Mouse (Mus musculus): ENCODE measurements at regions not wholly inside any gene's neighbourhood (a gene's known extent, or its start where the extent isn't known, plus 50 kb on each side); places are given as distances from the start of the nearest gene placed in this dataset.

DNA sequence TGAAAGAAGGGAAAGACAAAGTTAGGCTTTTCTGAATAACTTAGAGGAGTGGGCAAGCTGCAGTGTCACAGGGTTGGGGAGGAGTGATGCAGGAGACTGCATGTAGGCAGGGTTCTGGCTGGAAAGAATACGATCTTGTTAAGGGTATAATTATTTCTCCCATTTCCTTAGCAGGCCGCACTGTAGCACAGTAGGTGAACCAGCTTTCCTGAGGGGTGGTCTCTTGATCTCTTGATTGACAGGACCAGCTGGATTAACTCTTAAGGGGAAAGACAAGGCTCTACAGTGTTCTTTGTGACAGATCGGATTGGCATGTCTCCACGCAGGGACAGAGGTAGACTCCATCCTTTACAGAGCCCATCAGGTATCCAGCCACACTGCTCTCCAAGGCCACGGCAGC lies 54.5 kb upstream of the Meis1 start:
- no peak overlapping the region for H3K9ac ChIP-seq (replicated peaks)
- H3K9me3 ChIP-seq (ENCODE audit: control insufficient read depth, low read length): no peaks in the 10 kb centered on the region
- no peaks in the 10 kb centered on the region for H3K4me1 ChIP-seq (replicated peaks; ENCODE audit: control insufficient read depth in 2 of 2, insufficient read depth in 2 of 2, low read length in 1 of 2)
- no peaks in the 10 kb centered on the region for H3K36me3 ChIP-seq (replicated peaks; ENCODE audit: control insufficient read depth, insufficient read depth, low read depth)
- WGBS (ENCODE audit: insufficient replicate concordance): 69% methylated on average over 5 of the region's 5 CpGs
- DNase-seq (ENCODE audit: low read depth in 3 of 3, low spot score in 3 of 3): no peak
- no peak overlapping the region for H3K4me3 ChIP-seq (ENCODE audit: insufficient read depth in 1 of 2, low read depth in 2 of 2, low read length in 2 of 2)
- no peak for ATAC-seq (ENCODE audit: insufficient read depth)
- no peak overlapping the region for H3K27ac ChIP-seq
- no peak overlapping the region for H3K4me2 ChIP-seq (ENCODE audit: low read depth)
- H3K27me3 ChIP-seq (ENCODE audit: control insufficient read depth, insufficient read depth, low read length): no peaks in the 10 kb centered on the region
- TF ChIP-seq EP300 (IDR thresholded peaks at IDR 0.05; ENCODE audit: low read depth): no peak
- TF ChIP-seq CTCF (IDR thresholded peaks at IDR 0.05; ENCODE audit: low read depth): no peak

DNA sequence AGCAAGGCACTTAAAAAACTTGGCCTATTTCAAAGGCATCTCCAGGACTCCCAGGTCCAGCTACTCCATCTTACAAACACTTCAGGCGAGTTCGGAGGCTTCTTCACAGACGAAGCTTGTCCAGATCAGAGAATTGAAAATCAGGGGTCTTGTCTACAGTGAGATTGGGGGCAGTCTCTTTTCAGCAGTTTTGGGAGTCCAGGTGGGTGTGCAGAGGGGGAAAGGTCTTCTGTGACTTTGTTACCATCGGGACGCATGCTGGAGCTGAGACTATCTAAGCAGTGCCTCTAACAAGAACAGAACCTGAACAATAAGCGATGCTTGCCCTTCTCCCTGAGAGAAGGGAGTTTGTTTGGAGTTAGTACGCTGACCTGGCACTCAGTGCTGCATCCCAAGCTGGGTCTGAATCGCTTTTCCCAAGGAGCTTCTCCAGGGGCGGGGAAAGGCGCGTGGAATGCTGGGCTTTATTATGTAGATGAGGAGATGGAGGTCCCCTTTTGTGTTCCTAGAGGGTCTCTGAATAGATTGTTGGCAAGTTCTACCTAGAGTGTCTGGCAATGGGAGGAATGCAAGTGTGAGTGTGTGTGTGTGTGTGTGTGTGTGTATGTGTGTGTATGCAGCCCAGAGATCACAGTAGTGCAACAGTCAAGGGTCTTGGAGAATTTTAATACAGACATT lies 55.2 kb upstream of the Meis1 start:
- H3K4me3 ChIP-seq (ENCODE audit: insufficient read depth in 1 of 2, low read depth in 2 of 2, low read length in 2 of 2): no peak overlapping the region
- no peak for DNase-seq (ENCODE audit: low read depth in 3 of 3, low spot score in 3 of 3)

DNA sequence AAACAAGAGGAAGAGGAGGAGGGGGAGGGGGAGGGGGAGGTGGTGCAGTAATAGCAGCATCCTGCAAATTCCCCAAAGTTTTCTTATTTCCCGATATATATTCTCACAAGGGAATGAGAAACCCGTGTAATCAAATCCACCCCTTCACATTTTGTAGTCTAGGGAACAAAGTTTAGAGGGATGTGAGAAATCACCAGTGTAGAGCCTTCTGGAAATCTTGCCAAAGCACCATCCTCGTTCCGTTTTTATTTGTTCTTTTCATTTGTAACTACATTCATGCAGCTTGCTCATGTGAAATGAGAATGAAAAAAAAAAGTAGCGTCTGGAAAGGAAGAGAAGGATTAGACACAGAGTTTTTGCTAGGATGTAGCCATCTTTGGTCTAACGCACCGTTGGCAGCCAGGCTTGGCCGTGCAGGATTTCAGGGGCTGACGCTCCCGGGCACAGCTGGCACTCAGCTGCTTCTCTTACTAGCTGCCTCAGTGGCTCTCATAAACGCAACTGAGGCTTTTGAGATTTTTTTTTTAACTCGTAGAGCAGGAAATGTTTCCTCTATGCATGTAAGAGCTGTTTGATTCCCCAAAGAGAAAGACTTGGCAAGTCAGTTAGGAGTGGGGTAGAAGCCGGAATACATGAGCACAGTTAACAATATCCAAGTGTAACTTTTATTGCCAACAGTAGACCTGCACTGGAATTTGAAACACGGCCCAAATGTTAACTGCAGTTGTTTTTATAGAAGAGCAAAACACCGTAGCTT lies 72.5 kb upstream of the Meis1 start:
- ATAC-seq (ENCODE audit: insufficient read depth): no peak
- no peak overlapping the region for H3K4me2 ChIP-seq (ENCODE audit: low read depth)
- WGBS (ENCODE audit: insufficient replicate concordance): 63% methylated on average over 15 of the region's 15 CpGs
- H3K36me3 ChIP-seq (replicated peaks; ENCODE audit: control insufficient read depth, insufficient read depth, low read depth): no peaks in the 10 kb centered on the region
- H3K27ac ChIP-seq: no peak overlapping the region
- H3K9ac ChIP-seq (replicated peaks): no peak overlapping the region
- TF ChIP-seq EP300 (IDR thresholded peaks at IDR 0.05; ENCODE audit: low read depth) (no peak), CTCF (IDR thresholded peaks at IDR 0.05; ENCODE audit: low read depth) (no peak)
- DNase-seq (ENCODE audit: low read depth in 3 of 3, low spot score in 3 of 3): no peak
- no peaks in the 10 kb centered on the region for H3K27me3 ChIP-seq (ENCODE audit: control insufficient read depth, insufficient read depth, low read length)
- no peaks in the 10 kb centered on the region for H3K9me3 ChIP-seq (ENCODE audit: control insufficient read depth, low read length)
- no peak overlapping the region for H3K4me3 ChIP-seq (ENCODE audit: insufficient read depth in 1 of 2, low read depth in 2 of 2, low read length in 2 of 2)
- H3K4me1 ChIP-seq (replicated peaks; ENCODE audit: control insufficient read depth in 2 of 2, insufficient read depth in 2 of 2, low read length in 1 of 2): no peaks in the 10 kb centered on the region

More for the DNA sequence above, 55.2 kb upstream of the Meis1 start:
- 57% methylated on average over 11 of the region's 11 CpGs for WGBS (ENCODE audit: insufficient replicate concordance)
- Histone ChIP-seq H3K4me2 (ENCODE audit: low read depth) (no peak overlapping the region), H3K4me1 (replicated peaks; ENCODE audit: control insufficient read depth in 2 of 2, insufficient read depth in 2 of 2, low read length in 1 of 2) (no peaks in the 10 kb centered on the region), H3K9me3 (ENCODE audit: control insufficient read depth, low read length) (no peaks in the 10 kb centered on the region), H3K36me3 (replicated peaks; ENCODE audit: control insufficient read depth, insufficient read depth, low read depth) (no peaks in the 10 kb centered on the region), H3K27me3 (ENCODE audit: control insufficient read depth, insufficient read depth, low read length) (no peaks in the 10 kb centered on the region), H3K27ac (no peak overlapping the region), H3K9ac (replicated peaks) (no peak overlapping the region)
- TF ChIP-seq CTCF (IDR thresholded peaks at IDR 0.05; ENCODE audit: low read depth) (no peak), EP300 (IDR thresholded peaks at IDR 0.05; ENCODE audit: low read depth) (no peak)
- ATAC-seq (ENCODE audit: insufficient read depth): no peak

DNA sequence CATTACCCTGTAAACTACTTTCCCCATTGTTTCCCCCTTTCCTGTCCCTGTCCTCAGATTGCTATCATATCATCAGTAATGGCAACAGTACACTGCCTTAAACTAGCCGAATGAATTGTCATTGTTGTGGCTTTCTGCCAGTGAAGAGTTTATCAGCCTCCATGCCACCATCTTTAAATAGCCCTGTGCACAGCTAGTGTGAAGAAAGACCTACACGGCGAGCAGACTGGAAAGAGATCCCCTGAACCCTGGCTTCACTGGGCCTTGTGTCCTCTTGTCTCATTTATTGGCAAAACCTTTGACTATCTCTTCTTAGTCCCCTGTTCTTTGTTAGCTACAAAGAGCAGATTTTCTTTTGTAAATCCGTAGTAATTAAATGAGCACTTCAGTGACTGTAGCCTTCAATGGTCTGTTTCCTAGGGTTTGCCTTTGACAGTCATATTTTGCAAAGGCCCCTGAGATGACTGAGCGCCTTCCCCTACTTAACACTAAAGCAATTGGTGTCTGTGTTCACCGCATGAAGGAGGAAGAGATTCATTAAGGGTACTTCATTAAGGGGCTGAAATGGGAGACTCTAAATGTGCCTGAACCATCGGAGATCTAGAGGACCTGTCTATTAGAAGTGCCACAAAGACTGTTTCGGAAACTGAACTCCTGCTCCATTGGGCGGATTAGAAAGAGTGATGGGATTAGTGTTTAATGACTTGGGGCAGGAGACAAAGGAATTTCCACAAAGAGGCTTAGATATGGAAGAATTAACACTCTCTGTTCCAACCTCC lies 74.4 kb upstream of the Meis1 start:
- WGBS (ENCODE audit: insufficient replicate concordance): 44% methylated on average over 9 of the region's 9 CpGs
- H3K27me3 ChIP-seq (ENCODE audit: control insufficient read depth, insufficient read depth, low read length): no peaks in the 10 kb centered on the region
- H3K9ac ChIP-seq (replicated peaks): no peak overlapping the region
- no peaks in the 10 kb centered on the region for H3K4me1 ChIP-seq (replicated peaks; ENCODE audit: control insufficient read depth in 2 of 2, insufficient read depth in 2 of 2, low read length in 1 of 2)
- H3K4me3 ChIP-seq (ENCODE audit: insufficient read depth in 1 of 2, low read depth in 2 of 2, low read length in 2 of 2): no peak overlapping the region
- H3K27ac ChIP-seq: no peak overlapping the region
- DNase-seq (ENCODE audit: low read depth in 3 of 3, low spot score in 3 of 3) (no peak), ATAC-seq (ENCODE audit: insufficient read depth) (no peak)
- H3K36me3 ChIP-seq (replicated peaks; ENCODE audit: control insufficient read depth, insufficient read depth, low read depth): no peaks in the 10 kb centered on the region
- TF ChIP-seq CTCF (IDR thresholded peaks at IDR 0.05; ENCODE audit: low read depth) (no peak), EP300 (IDR thresholded peaks at IDR 0.05; ENCODE audit: low read depth) (no peak)
- no peak overlapping the region for H3K4me2 ChIP-seq (ENCODE audit: low read depth)
- no peaks in the 10 kb centered on the region for H3K9me3 ChIP-seq (ENCODE audit: control insufficient read depth, low read length)

DNA sequence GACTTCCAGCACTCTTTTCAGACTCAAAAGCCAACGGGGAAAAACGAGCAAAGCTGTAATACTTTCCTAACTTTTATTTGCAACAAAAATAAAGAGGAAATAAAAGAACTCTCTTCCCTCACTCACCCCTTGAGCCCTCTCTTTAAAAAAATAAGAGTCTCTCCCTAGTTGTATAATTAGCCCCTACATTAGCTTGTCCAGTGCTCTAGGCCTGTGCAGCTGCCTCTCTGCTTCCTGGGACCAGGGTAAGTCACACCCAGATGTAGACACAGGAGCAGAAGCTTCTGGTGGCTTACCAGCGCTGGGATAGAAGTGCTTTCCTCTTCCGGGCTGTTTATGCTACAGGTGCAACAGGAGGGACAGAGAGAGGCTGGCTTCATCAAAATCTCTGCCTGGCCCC lies 75.0 kb upstream of the Meis1 start:
- H3K4me1 ChIP-seq (replicated peaks; ENCODE audit: control insufficient read depth in 2 of 2, insufficient read depth in 2 of 2, low read length in 1 of 2): no peaks in the 10 kb centered on the region
- no peak for DNase-seq (ENCODE audit: low read depth in 3 of 3, low spot score in 3 of 3)
- no peak overlapping the region for H3K4me2 ChIP-seq (ENCODE audit: low read depth)
- no peak overlapping the region for H3K4me3 ChIP-seq (ENCODE audit: insufficient read depth in 1 of 2, low read depth in 2 of 2, low read length in 2 of 2)
- 58% methylated on average over 4 of the region's 4 CpGs for WGBS (ENCODE audit: insufficient replicate concordance)
- H3K36me3 ChIP-seq (replicated peaks; ENCODE audit: control insufficient read depth, insufficient read depth, low read depth): no peaks in the 10 kb centered on the region
- ATAC-seq (ENCODE audit: insufficient read depth): no peak
- TF ChIP-seq CTCF (IDR thresholded peaks at IDR 0.05; ENCODE audit: low read depth): no peak
- no peak for TF ChIP-seq EP300 (IDR thresholded peaks at IDR 0.05; ENCODE audit: low read depth)
- no peaks in the 10 kb centered on the region for H3K9me3 ChIP-seq (ENCODE audit: control insufficient read depth, low read length)
- no peaks in the 10 kb centered on the region for H3K27me3 ChIP-seq (ENCODE audit: control insufficient read depth, insufficient read depth, low read length)
- H3K9ac ChIP-seq (replicated peaks): no peak overlapping the region
- H3K27ac ChIP-seq: no peak overlapping the region

Data from liver, embryonic 14.5 days (tissue).